Mouse (Mus musculus): ENCODE data around the gene Ugt1a6b. TPM values are rescaled to one million over a fixed set of nuclear protein-coding genes. Genes with fewer than 3 reads are reported as not detected.

Ugt1a6b gene
- polyA plus RNA-seq, 1 experiment: not detected

GRCm38 (mm10) chr1:88230981-88231802 is 128.1 kb downstream of the Ugt1a6b start:
- WGBS: 77% methylated on average over 6 of the region's 6 CpGs
- H3K4me3 ChIP-seq (ENCODE audit: insufficient read depth, low read depth, low read length): no peak overlapping the region
- no peaks in the 10 kb centered on the region for H3K4me1 ChIP-seq (ENCODE audit: control insufficient read depth, insufficient read depth, low read length)
- H3K27ac ChIP-seq (ENCODE audit: insufficient read depth, low read depth, low read length): no peak overlapping the region
- no peak for TF ChIP-seq CTCF (IDR thresholded peaks at IDR 0.05; ENCODE audit: insufficient read depth, low read depth, low read length)
- TF ChIP-seq POLR2A (IDR thresholded peaks at IDR 0.05; ENCODE audit: insufficient read depth, low read depth, low read length): no peak

GRCm38 (mm10) chr1:88231803-88232499 is 128.9 kb downstream of the Ugt1a6b start:
- 64% methylated on average over 7 of the region's 7 CpGs for WGBS
- Histone ChIP-seq H3K27ac (ENCODE audit: insufficient read depth, low read depth, low read length) (no peak overlapping the region), H3K4me3 (ENCODE audit: insufficient read depth, low read depth, low read length) (no peak overlapping the region), H3K4me1 (ENCODE audit: control insufficient read depth, insufficient read depth, low read length) (no peaks in the 10 kb centered on the region)
- TF ChIP-seq CTCF (IDR thresholded peaks at IDR 0.05; ENCODE audit: insufficient read depth, low read depth, low read length) (no peak), POLR2A (IDR thresholded peaks at IDR 0.05; ENCODE audit: insufficient read depth, low read depth, low read length) (no peak)

GRCm38 (mm10) chr1:88232664-88233380 is 129.8 kb downstream of the Ugt1a6b start:
- no peak overlapping the region for H3K27ac ChIP-seq (ENCODE audit: insufficient read depth, low read depth, low read length)
- no peak for TF ChIP-seq POLR2A (IDR thresholded peaks at IDR 0.05; ENCODE audit: insufficient read depth, low read depth, low read length)
- no peaks in the 10 kb centered on the region for H3K4me1 ChIP-seq (ENCODE audit: control insufficient read depth, insufficient read depth, low read length)
- WGBS: 57% methylated on average over 3 of the region's 3 CpGs
- H3K4me3 ChIP-seq (ENCODE audit: insufficient read depth, low read depth, low read length): no peak overlapping the region

GRCm38 (mm10) chr1:88233421-88234247 is 130.6 kb downstream of the Ugt1a6b start:
- Histone ChIP-seq H3K27ac (ENCODE audit: insufficient read depth, low read depth, low read length) (no peak overlapping the region), H3K4me3 (ENCODE audit: insufficient read depth, low read depth, low read length) (no peak overlapping the region), H3K4me1 (ENCODE audit: control insufficient read depth, insufficient read depth, low read length) (no peaks in the 10 kb centered on the region)
- 70% methylated on average over 14 of the region's 14 CpGs for WGBS
- TF ChIP-seq CTCF (IDR thresholded peaks at IDR 0.05; ENCODE audit: insufficient read depth, low read depth, low read length) (no peak), POLR2A (IDR thresholded peaks at IDR 0.05; ENCODE audit: insufficient read depth, low read depth, low read length) (no peak)

- 63% methylated on average over 4 of the region's 4 CpGs for WGBS
- no peak for TF ChIP-seq CTCF (IDR thresholded peaks at IDR 0.05; ENCODE audit: insufficient read depth, low read depth, low read length)
- no peak for TF ChIP-seq POLR2A (IDR thresholded peaks at IDR 0.05; ENCODE audit: insufficient read depth, low read depth, low read length)
- H3K4me3 ChIP-seq (ENCODE audit: insufficient read depth, low read depth, low read length): no peak overlapping the region
- no peak overlapping the region for H3K27ac ChIP-seq (ENCODE audit: insufficient read depth, low read depth, low read length)
- H3K4me1 ChIP-seq (ENCODE audit: control insufficient read depth, insufficient read depth, low read length): no peaks in the 10 kb centered on the region
These were observed 131.2 kb downstream of the Ugt1a6b start for GRCm38 (mm10) chr1:88234248-88234610.

- TF ChIP-seq POLR2A (IDR thresholded peaks at IDR 0.05; ENCODE audit: insufficient read depth, low read depth, low read length) (no peak), CTCF (IDR thresholded peaks at IDR 0.05; ENCODE audit: insufficient read depth, low read depth, low read length) (no peak)
- WGBS: 39% methylated on average over 5 of the region's 5 CpGs
- H3K4me3 ChIP-seq (ENCODE audit: insufficient read depth, low read depth, low read length): no peak overlapping the region
- H3K27ac ChIP-seq (ENCODE audit: insufficient read depth, low read depth, low read length): no peak overlapping the region
- no peaks in the 10 kb centered on the region for H3K4me1 ChIP-seq (ENCODE audit: control insufficient read depth, insufficient read depth, low read length)
These were observed 131.6 kb downstream of the Ugt1a6b start for GRCm38 (mm10) chr1:88234646-88235045.

GRCm38 (mm10) chr1:88235046-88235893 is 132.2 kb downstream of the Ugt1a6b start:
- Histone ChIP-seq H3K4me3 (ENCODE audit: insufficient read depth, low read depth, low read length) (no peak overlapping the region), H3K27ac (ENCODE audit: insufficient read depth, low read depth, low read length) (no peak overlapping the region), H3K4me1 (ENCODE audit: control insufficient read depth, insufficient read depth, low read length) (no peaks in the 10 kb centered on the region)
- TF ChIP-seq CTCF (IDR thresholded peaks at IDR 0.05; ENCODE audit: insufficient read depth, low read depth, low read length): no peak
- no peak for TF ChIP-seq POLR2A (IDR thresholded peaks at IDR 0.05; ENCODE audit: insufficient read depth, low read depth, low read length)
- 64% methylated on average over 11 of the region's 11 CpGs for WGBS

Measured in olfactory bulb, adult 2 months (tissue).